Mouse (Mus musculus): ENCODE results near the gene Plcb1.

GRCm38 (mm10) chr2:134935970-134936649, 150.2 kb downstream of the Plcb1 start:
- TF ChIP-seq CTCF (IDR thresholded peaks at IDR 0.05; ENCODE audit: control insufficient read depth, insufficient read depth, insufficient read length) (no peak), MAX (IDR thresholded peaks at IDR 0.05) (no peak), CEBPB (IDR thresholded peaks at IDR 0.05; ENCODE audit: low read depth) (peak; percentile 19), MYOD1 (IDR thresholded peaks at IDR 0.05; ENCODE audit: control insufficient read depth, insufficient read length, low read depth) (no peak), MYOG (IDR thresholded peaks at IDR 0.05; ENCODE audit: control insufficient read depth, extremely low read depth, insufficient read length) (no peak)
